Mouse (Mus musculus): ENCODE results near the gene Mvb12b. TPM values are rescaled to one million over a fixed set of nuclear protein-coding genes. Genes with fewer than 3 reads are reported as not detected.

Mvb12b gene
- total RNA-seq, 2 experiments from 2014 or later, result 91.3 to 97.1 TPM

- intact Hi-C loops (cut with DNase I), result loop anchor here (5.0 kb wide), 1 partner anchor 66 kb away; no protein-coding TSS in a partner anchor
- DNase-seq (ENCODE audit: low spot score in 2 of 2), result peak in 1 of 2 experiments; percentile 60
Measured at GRCm38 (mm10) chr2:33888100-33888385, 297 bp upstream of the Mvb12b start.

- intact Hi-C loops (cut with DNase I), result loop anchor here (5.0 kb wide), 1 partner anchor 64 kb away; no protein-coding TSS in a partner anchor
- DNase-seq (ENCODE audit: low spot score in 2 of 2), result peak in 1 of 2 experiments; percentile 36
Measured at GRCm38 (mm10) chr2:33886386-33887327, 1.1 kb downstream of the Mvb12b start.

- no peak for DNase-seq (ENCODE audit: low spot score in 2 of 2)
- intact Hi-C loops (cut with DNase I), result loop anchor here (5.0 kb wide), 1 partner anchor 63 kb away; no protein-coding TSS in a partner anchor
Measured at GRCm38 (mm10) chr2:33885264-33885651, 2.5 kb downstream of the Mvb12b start.

GRCm38 (mm10) chr2:33884623-33885263 is 3.0 kb downstream of the Mvb12b start:
- intact Hi-C loops (cut with DNase I), result loop anchor here (5.0 kb wide), 1 partner anchor 62 kb away; no protein-coding TSS in a partner anchor

GRCm38 (mm10) chr2:33879223-33879622 is 8.5 kb downstream of the Mvb12b start:
- no peak for DNase-seq (ENCODE audit: low spot score in 2 of 2)
- intact Hi-C loops (cut with DNase I), result no loop called here

More at GRCm38 (mm10) chr2:33884623-33885263, 3.0 kb downstream of the Mvb12b start:
- DNase-seq (ENCODE audit: low spot score in 2 of 2), result peak in 1 of 2 experiments; percentile 20

- intact Hi-C loops (cut with DNase I), result no loop called here
- no peak for DNase-seq (ENCODE audit: low spot score in 2 of 2)
Measured at GRCm38 (mm10) chr2:33878437-33878836, 9.3 kb downstream of the Mvb12b start.

- intact Hi-C loops (cut with DNase I), result no loop called here
- no peak for DNase-seq (ENCODE audit: low spot score in 2 of 2)
Measured at GRCm38 (mm10) chr2:33877663-33878360, 9.9 kb downstream of the Mvb12b start.

- peak; percentile 74 to 80 for DNase-seq (ENCODE audit: low spot score in 2 of 2)
- intact Hi-C loops (cut with DNase I), result no loop called here
Measured at GRCm38 (mm10) chr2:33876529-33877290, 11.0 kb downstream of the Mvb12b start.

GRCm38 (mm10) chr2:33875594-33875993 is 12.2 kb downstream of the Mvb12b start:
- intact Hi-C loops (cut with DNase I), result no loop called here
- no peak for DNase-seq (ENCODE audit: low spot score in 2 of 2)

GRCm38 (mm10) chr2:33874856-33875576 is 12.7 kb downstream of the Mvb12b start:
- DNase-seq (ENCODE audit: low spot score in 2 of 2), result no peak
- intact Hi-C loops (cut with DNase I), result no loop called here

GRCm38 (mm10) chr2:33874367-33874766 is 13.4 kb downstream of the Mvb12b start:
- intact Hi-C loops (cut with DNase I), result no loop called here

GRCm38 (mm10) chr2:33873501-33873900 is 14.2 kb downstream of the Mvb12b start:
- intact Hi-C loops (cut with DNase I), result no loop called here

More at GRCm38 (mm10) chr2:33874367-33874766, 13.4 kb downstream of the Mvb12b start:
- no peak for DNase-seq (ENCODE audit: low spot score in 2 of 2)

GRCm38 (mm10) chr2:33872841-33873271 is 14.9 kb downstream of the Mvb12b start:
- no peak for DNase-seq (ENCODE audit: low spot score in 2 of 2)
- intact Hi-C loops (cut with DNase I), result no loop called here

More at GRCm38 (mm10) chr2:33873501-33873900, 14.2 kb downstream of the Mvb12b start:
- DNase-seq (ENCODE audit: low spot score in 2 of 2), result no peak

GRCm38 (mm10) chr2:33871181-33871520 is 16.6 kb downstream of the Mvb12b start:
- no peak for DNase-seq (ENCODE audit: low spot score in 2 of 2)
- intact Hi-C loops (cut with DNase I), result no loop called here

- DNase-seq (ENCODE audit: low spot score in 2 of 2), result peak; percentile 56 to 60
- intact Hi-C loops (cut with DNase I), result no loop called here
Measured at GRCm38 (mm10) chr2:33870369-33871180, 17.2 kb downstream of the Mvb12b start.

- intact Hi-C loops (cut with DNase I), result no loop called here
- no peak for DNase-seq (ENCODE audit: low spot score in 2 of 2)
Measured at GRCm38 (mm10) chr2:33869689-33870343, 17.9 kb downstream of the Mvb12b start.
